Mouse (Mus musculus) bone marrow, adult 2 months (tissue): ENCODE data around the gene Olfr6. TPM values are rescaled to one million over a fixed set of nuclear protein-coding genes. Genes with fewer than 3 reads are reported as not detected.

ENCODE experiments used
- H3K27ac ChIP-seq: fragments of 200-500 bp; 2 replicates; pipeline ENCODE4 v1.5.1; 2012; ENCODE audit warnings: low read depth, mild to moderate bottlenecking, control low read depth, inconsistent platforms, low read length; ENCODE audit not compliant: control insufficient read depth, poor library complexity, insufficient read depth
- H3K4me1 ChIP-seq: fragments of 200-500 bp; 2 replicates; pipeline ENCODE4 v1.6.1; 2011; ENCODE audit warnings: low read length; ENCODE audit not compliant: control insufficient read depth, insufficient read depth
- H3K4me3 ChIP-seq: fragments of 200-500 bp; replicated peaks from 2 replicates; pipeline ENCODE3; 2011; ENCODE audit warnings: mild to moderate bottlenecking, low read depth, low read length, control low read depth; ENCODE audit not compliant: control insufficient read depth
- CTCF ChIP-seq: fragments of 200-500 bp; IDR thresholded peaks from 2 replicates; pipeline ENCODE4 v1.5.1; 2011; ENCODE audit warnings: low read length, control low read depth; ENCODE audit not compliant: control insufficient read depth, insufficient read depth
- POLR2A ChIP-seq: fragments of 200-500 bp; IDR thresholded peaks from 2 replicates; pipeline ENCODE4 v1.6.1; 2011; ENCODE audit warnings: low read depth, mild to moderate bottlenecking, control low read depth, low read length, borderline replicate concordance; ENCODE audit not compliant: control insufficient read depth
- WGBS: fragments of 180-500 bp; shearing (Covaris S2); methylation state at CpG from one replicate; pipeline ENCODE4 v1.1.7; 2018; 5-methylcytosine and 5-hydroxymethylcytosine counted together
- polyA plus RNA-seq: library from polyadenylated mRNA; stranded (reverse); fragments of >200 nt; gene quantifications from 2 replicates; pipeline ENCODE4 v1.2.4, GENCODE M21; 2011; ENCODE audit warnings: low replicate concordance; ENCODE audit not compliant: missing spikeins, insufficient read depth, insufficient read length

Gene Olfr6
- polyA plus RNA-seq, 1 experiment = not detected

DNA sequence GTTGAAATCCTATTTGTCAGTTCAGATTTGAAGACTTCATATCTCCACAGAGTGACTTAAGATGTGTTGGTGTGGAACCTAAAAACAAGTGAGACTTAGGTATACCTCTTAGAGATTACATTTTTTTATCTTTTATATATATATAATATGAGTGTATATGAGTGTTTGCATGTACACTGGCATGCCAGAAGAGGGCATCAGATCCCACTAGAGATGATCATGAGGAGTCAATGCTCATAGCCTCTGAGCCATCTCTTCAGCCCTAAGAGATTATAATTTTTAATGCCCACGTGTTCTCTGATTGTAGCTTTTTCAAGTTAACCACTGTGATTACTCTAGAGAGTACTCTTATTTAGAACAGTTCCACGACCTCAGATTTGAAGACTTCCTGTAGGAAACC is 56.1 kb downstream of the Olfr6 start, which contains the start of gene Olfr1532-ps1:
Gene Olfr1532-ps1, plus strand, starts transcription at position 326 of the 400 bp plus-strand sequence.
- TF ChIP-seq POLR2A (no peak), CTCF (no peak)
- Histone ChIP-seq H3K4me3 (no peak within 1 kb of the TSS), H3K4me1 (no peaks in the 10 kb centered on the region), H3K27ac (no peak within 1 kb of the TSS)
- WGBS = 46% methylated on average over 2 of the region's 2 CpGs

Other genes starting within 250 kb of the Olfr6 start
- not detected in 2 replicates for gene Olfr695, start 247.5 kb downstream of the Olfr6 start, polyA plus RNA-seq
- gene Olfr697, start 221.5 kb downstream of the Olfr6 start, polyA plus RNA-seq = not detected in 2 replicates
- not detected in 2 replicates for gene Olfr698, start 208.5 kb downstream of the Olfr6 start, polyA plus RNA-seq
- 0.36 and 0.60 TPM in 2 replicates for gene Olfr699, start 170.7 kb downstream of the Olfr6 start, polyA plus RNA-seq
- not detected in 2 replicates for gene Olfr700, start 155.1 kb downstream of the Olfr6 start, polyA plus RNA-seq
- gene Olfr701, start 149.8 kb downstream of the Olfr6 start, polyA plus RNA-seq = not detected in 2 replicates
- gene Olfr702, start 130.0 kb downstream of the Olfr6 start, polyA plus RNA-seq = not detected in 2 replicates
- not detected in 2 replicates for gene Olfr703, start 120.6 kb downstream of the Olfr6 start, polyA plus RNA-seq
- gene Olfr704, start 100.8 kb downstream of the Olfr6 start, polyA plus RNA-seq = 0.75 TPM in 1 of 2 replicates, not detected in the other
- not detected in 2 replicates for gene Olfr705, start 87.0 kb downstream of the Olfr6 start, polyA plus RNA-seq
- gene Olfr706, start 75.8 kb downstream of the Olfr6 start, polyA plus RNA-seq = not detected in 2 replicates
- not detected in 2 replicates for gene Olfr707, start 62.7 kb downstream of the Olfr6 start, polyA plus RNA-seq
- gene Olfr1532-ps1, start 55.9 kb downstream of the Olfr6 start, polyA plus RNA-seq = not detected in 2 replicates
- gene Olfr709-ps1, start 31.7 kb downstream of the Olfr6 start, polyA plus RNA-seq = not detected in 2 replicates
- gene Olfr710, start 15.6 kb downstream of the Olfr6 start, polyA plus RNA-seq = not detected in 2 replicates
- not detected in 2 replicates for gene Olfr711, start 11.5 kb upstream of the Olfr6 start, polyA plus RNA-seq
- not detected in 2 replicates for gene Olfr2, start 42.1 kb upstream of the Olfr6 start, polyA plus RNA-seq
- not detected in 2 replicates for gene Olfr713, start 67.2 kb upstream of the Olfr6 start, polyA plus RNA-seq
- not detected in 2 replicates for gene Olfr714, start 107.0 kb upstream of the Olfr6 start, polyA plus RNA-seq
- gene Olfr17, start 129.3 kb upstream of the Olfr6 start, polyA plus RNA-seq = not detected in 2 replicates
- not detected in 2 replicates for gene Olfr715b, start 146.4 kb upstream of the Olfr6 start, polyA plus RNA-seq
- not detected in 2 replicates for gene Olfr715, start 167.1 kb upstream of the Olfr6 start, polyA plus RNA-seq
- not detected in 2 replicates for gene Olfr716, start 174.4 kb upstream of the Olfr6 start, polyA plus RNA-seq
- gene Nlrp14, start 203.1 kb upstream of the Olfr6 start, polyA plus RNA-seq = not detected in 2 replicates
- gene Rbmxl2, start 245.5 kb upstream of the Olfr6 start, polyA plus RNA-seq = 5.5 TPM in 1 of 2 replicates, not detected in the other